Comparison of ENCODE assay signal across 17 mouse cellular contexts in genomic region chr13:35949814-35950455, GRCm38 (mm10). TPM values are rescaled to one million over a fixed set of nuclear protein-coding genes. Genes with fewer than 3 reads are reported as not detected.
DNase-seq lines count a peak whose midpoint lies in the region; ATAC-seq and TF ChIP-seq lines count a peak whose summit lies in the region.
"Had no signal": no experiment of that assay in that cellular context is flagged by ENCODE, and none has a peak within 500 bp of the region (broad histone marks: within the 10 kb centered on the region; RNA-seq: fewer than 3 reads in every experiment).

No protein-coding gene starts in this region.

- DNase-seq in heart, adult 11 months: peak; percentile 87
- peak; percentile 27 for DNase-seq in neural tube, embryonic 10.5 days (ENCODE audit: extremely low spot score, low spot score)
- DNase-seq in lung, postnatal 14 days: peak; percentile 12
- no peak for DNase-seq in stomach, postnatal 0 days (ENCODE audit: low spot score)
- DNase-seq in layer of hippocampus, postnatal 25 days (ENCODE audit: extremely low spot score in 1 of 2, low spot score in 1 of 2): no peak
- DNase-seq in adrenal gland, adult 18-20 months (ENCODE audit: low spot score in 2 of 2): no peak
- DNase-seq: B cell, adult 2 months; cerebellum, adult 18-20 months; gastrocnemius, postnatal 25 days; thymus, adult 2 months had no signal

- H3K4me2 ChIP-seq in heart, embryonic 11.5 days: no peak overlapping the region
- H3K4me2 ChIP-seq in neural tube, embryonic 15.5 days: no peak overlapping the region
- H3K4me2 ChIP-seq in stomach, postnatal 0 days (replicated peaks; ENCODE audit: low read depth): no peak overlapping the region
- H3K4me2 ChIP-seq: embryonic facial prominence, embryonic 13.5 days; liver, embryonic 12.5 days; midbrain, embryonic 13.5 days had no signal

- no peaks in the 10 kb centered on the region for H3K27me3 ChIP-seq in heart, embryonic 11.5 days (ENCODE audit: control insufficient read depth, insufficient read depth, low read length)
- 0 out of 2 replicates have a peak, but pooled peaks cover 3% of the 10 kb centered on the region for H3K27me3 ChIP-seq in neural tube, embryonic 15.5 days (replicated peaks)
- no peaks in the 10 kb centered on the region for H3K27me3 ChIP-seq in stomach, postnatal 0 days (ENCODE audit: control insufficient read depth, insufficient read depth, low read length)
- H3K27me3 ChIP-seq: embryonic facial prominence, embryonic 13.5 days had no signal

- H3K9me3 ChIP-seq in heart, embryonic 11.5 days (replicated peaks; ENCODE audit: control insufficient read depth, low read length): no peaks in the 10 kb centered on the region
- no peaks in the 10 kb centered on the region for H3K9me3 ChIP-seq in neural tube, embryonic 15.5 days (replicated peaks)
- no peaks in the 10 kb centered on the region; the same call in 1 of the 2 replicates for H3K9me3 ChIP-seq in stomach, postnatal 0 days (ENCODE audit: control insufficient read depth, low read length)
- H3K9me3 ChIP-seq: embryonic facial prominence, embryonic 13.5 days; liver, embryonic 12.5 days; midbrain, embryonic 13.5 days had no signal

- no peak overlapping the region for H3K27ac ChIP-seq in heart, embryonic 11.5 days (ENCODE audit: low read depth, low read length)
- no peak overlapping the region for H3K27ac ChIP-seq in neural tube, embryonic 15.5 days (replicated peaks)
- no peak overlapping the region for H3K27ac ChIP-seq in stomach, postnatal 0 days (replicated peaks)
- H3K27ac ChIP-seq: embryonic facial prominence, embryonic 13.5 days; layer of hippocampus, adult 2 months; liver, embryonic 12.5 days; midbrain, embryonic 13.5 days had no signal

- no peak for ATAC-seq in heart, embryonic 11.5 days (replicated peaks; ENCODE audit: insufficient number of reproducible peaks, low FRiP score, low TSS enrichment)
- ATAC-seq in neural tube, embryonic 15.5 days (ENCODE audit: low FRiP score): no peak
- peak; percentile 21; the same call in 1 of the 2 replicates for ATAC-seq in stomach, postnatal 0 days (ENCODE audit: low FRiP score, low TSS enrichment)
- ATAC-seq: forebrain, embryonic 16.5 days; liver, embryonic 12.5 days; midbrain, embryonic 13.5 days had no signal

- H3K4me3 ChIP-seq in heart, embryonic 11.5 days (ENCODE audit: low read depth, low read length): no peak overlapping the region
- H3K4me3 ChIP-seq in neural tube, embryonic 15.5 days (replicated peaks): no peak overlapping the region
- H3K4me3 ChIP-seq in stomach, postnatal 0 days (ENCODE audit: low read depth, low read length): no peak overlapping the region
- H3K4me3 ChIP-seq: embryonic facial prominence, embryonic 13.5 days; layer of hippocampus, adult 2 months; liver, embryonic 12.5 days; midbrain, embryonic 13.5 days had no signal

- H3K9ac ChIP-seq in heart, embryonic 11.5 days (ENCODE audit: low read depth, low read length): no peak overlapping the region
- H3K9ac ChIP-seq in neural tube, embryonic 15.5 days (replicated peaks): no peak overlapping the region
- no peak overlapping the region for H3K9ac ChIP-seq in stomach, postnatal 0 days (ENCODE audit: low read length)
- H3K9ac ChIP-seq: embryonic facial prominence, embryonic 13.5 days; liver, embryonic 12.5 days; midbrain, embryonic 13.5 days had no signal

- H3K4me1 ChIP-seq in heart, embryonic 11.5 days (ENCODE audit: control insufficient read depth, insufficient read depth, low read length): no peaks in the 10 kb centered on the region
- no peaks in the 10 kb centered on the region for H3K4me1 ChIP-seq in neural tube, embryonic 15.5 days
- no peaks in the 10 kb centered on the region for H3K4me1 ChIP-seq in stomach, postnatal 0 days (replicated peaks; ENCODE audit: control insufficient read depth, insufficient read depth)
- H3K4me1 ChIP-seq: embryonic facial prominence, embryonic 13.5 days; midbrain, embryonic 13.5 days had no signal

- TF ChIP-seq CTCF in stomach, postnatal 0 days (IDR thresholded peaks at IDR 0.05; ENCODE audit: low read depth): no peak

- no peak for TF ChIP-seq EP300 in stomach, postnatal 0 days (optimal IDR thresholded peaks at IDR 0.05)

- H3K36me3 ChIP-seq in heart, embryonic 11.5 days (ENCODE audit: control insufficient read depth, insufficient read depth, low read length): no peaks in the 10 kb centered on the region
- H3K36me3 ChIP-seq in neural tube, embryonic 15.5 days: no peaks in the 10 kb centered on the region
- no peaks in the 10 kb centered on the region for H3K36me3 ChIP-seq in stomach, postnatal 0 days (ENCODE audit: control insufficient read depth, insufficient read depth, low read length)
- H3K36me3 ChIP-seq: embryonic facial prominence, embryonic 13.5 days; liver, embryonic 12.5 days; midbrain, embryonic 13.5 days had no signal

- WGBS in heart, embryonic 11.5 days (ENCODE audit: insufficient replicate concordance): 76% methylated on average over 17 of the region's 17 CpGs
- 84% methylated on average over 17 of the region's 17 CpGs for WGBS in neural tube, embryonic 15.5 days
- 62% methylated on average over 17 of the region's 17 CpGs for WGBS in stomach, postnatal 0 days

RNA-seq across cellular contexts. Expression of gene Ppp1r3g, which starts 8.7 kb away (rescaled TPM):
- polyA plus RNA-seq in heart, embryonic 11.5 days (2014; fragmentation: Nextera tagmentation; extraction: Ambion mirVana): 4.4 and 4.7 TPM in 2 replicates
- 0.32 and 0.46 TPM in 2 replicates for polyA plus RNA-seq in neural tube, embryonic 15.5 days (2015; fragmentation: Nextera tagmentation; extraction: Ambion mirVana)
- polyA plus RNA-seq in stomach, postnatal 0 days (2015; fragmentation: Nextera tagmentation; extraction: Ambion mirVana): 0.05 and 0.21 TPM in 2 replicates
- 10 to 100 TPM; 10.7 to 15.7 TPM for total RNA-seq in layer of hippocampus, postnatal 25 days (2021)
- 1 to 10 TPM in 1 of 2 experiments, under 1 TPM in 1; 0.33 to 2.7 TPM for total RNA-seq in adrenal gland, adult 18-20 months (2021)
- total RNA-seq: gastrocnemius, postnatal 25 days had no signal
- polyA plus RNA-seq: thymus, adult 2 months had no signal

RNA-seq across cellular contexts. Expression of gene Rpp40, which starts 43.8 kb away (rescaled TPM):
- polyA plus RNA-seq in heart, embryonic 11.5 days (2014; fragmentation: Nextera tagmentation; extraction: Ambion mirVana): 13.4 and 14.0 TPM in 2 replicates
- polyA plus RNA-seq in neural tube, embryonic 15.5 days (2015; fragmentation: Nextera tagmentation; extraction: Ambion mirVana): 7.9 and 12.0 TPM in 2 replicates
- polyA plus RNA-seq in stomach, postnatal 0 days (2015; fragmentation: Nextera tagmentation; extraction: Ambion mirVana): 13.3 and 13.4 TPM in 2 replicates
- total RNA-seq in layer of hippocampus, postnatal 25 days (2021): 1 to 10 TPM; 6.7 to 7.5 TPM
- total RNA-seq in adrenal gland, adult 18-20 months (2021): 10 to 100 TPM; 12.8 to 16.7 TPM

Comparison
In these comparisons a context has a peak if more than half of its experiments do, and no peak if none do; other contexts are left out.
1. DNase-seq: peak in heart, adult 11 months (single experiment), neural tube, embryonic 10.5 days (single experiment) and lung, postnatal 14 days (single experiment); none in stomach, postnatal 0 days (single experiment), layer of hippocampus, postnatal 25 days (0 of 2) and adrenal gland, adult 18-20 months (0 of 2).